Mouse (Mus musculus) intestine, embryonic 14.5 days (tissue): ENCODE results near the gene Ankrd42. TPM values are rescaled to one million over a fixed set of nuclear protein-coding genes. Genes with fewer than 3 reads are reported as not detected.

Source experiments
- ATAC-seq: fragments of 200-750 bp; cut with Nextera tagmentation; replicated peaks from 2 replicates; pipeline ENCODE4 v1.8.0; 2017; ENCODE audit warnings: low read depth, moderate number of reproducible peaks, moderate TSS enrichment, moderate library complexity; ENCODE audit not compliant: low FRiP score, low TSS enrichment
- DNase-seq: peaks from one replicate; pipeline ENCODE4 v3.0.0-alpha.2; 2018; ENCODE audit warnings: low spot score
- H3K27ac ChIP-seq: fragments of 300-500 bp; sonication (generic); 2 replicates; pipeline ENCODE4 v1.5.1; 2014; ENCODE audit warnings: low read depth, mild to moderate bottlenecking, control low read depth
- H3K27me3 ChIP-seq: fragments of 300-500 bp; sonication (generic); replicated peaks from 2 replicates; pipeline ENCODE4 v1.6.1; 2014; ENCODE audit warnings: low read length, control low read depth; ENCODE audit not compliant: control insufficient read depth, insufficient read depth
- H3K36me3 ChIP-seq: fragments of 300-500 bp; sonication (generic); 2 replicates; pipeline ENCODE4 v1.6.1; 2014; ENCODE audit warnings: low read length, control low read depth; ENCODE audit not compliant: control insufficient read depth, insufficient read depth
- H3K4me1 ChIP-seq: fragments of 300-500 bp; sonication (generic); replicated peaks from 2 replicates; pipeline ENCODE4 v1.6.1; 2014; ENCODE audit warnings: low read length, control low read depth, mixed read lengths; ENCODE audit not compliant: control insufficient read depth, insufficient read depth
- H3K4me2 ChIP-seq: fragments of 300-500 bp; sonication (generic); 2 replicates; pipeline ENCODE4 v1.6.1; 2014; ENCODE audit warnings: low read length
- H3K4me3 ChIP-seq: fragments of 300-500 bp; sonication (generic); 2 replicates; pipeline ENCODE4 v1.5.1; 2014; ENCODE audit warnings: low read depth, low read length, control low read depth, mixed read lengths
- H3K9ac ChIP-seq: fragments of 300-500 bp; sonication (generic); 2 replicates; pipeline ENCODE4 v1.6.1; 2014; ENCODE audit warnings: mild to moderate bottlenecking, low read length
- H3K9me3 ChIP-seq: fragments of 300-500 bp; sonication (generic); 2 replicates; pipeline ENCODE4 v1.6.1; 2016; ENCODE audit warnings: low read length, control low read depth; ENCODE audit not compliant: control insufficient read depth
- WGBS: fragments of 180-500 bp; shearing (Covaris S2); extraction: QIAGEN DNeasy Blood & Tissue Kit; methylation state at CpG from one replicate; pipeline ENCODE4 v1.1.7; 2014; 5-methylcytosine and 5-hydroxymethylcytosine counted together
- polyA plus RNA-seq: library from polyadenylated mRNA; unstranded; fragments of >200 nt; fragmentation: Nextera tagmentation; extraction: Ambion mirVana; gene quantifications from 2 replicates; pipeline ENCODE4 v1.2.1, GENCODE M21; 2014

Ankrd42 gene
- polyA plus RNA-seq: 4.0 and 5.1 TPM in 2 replicates

DNA sequence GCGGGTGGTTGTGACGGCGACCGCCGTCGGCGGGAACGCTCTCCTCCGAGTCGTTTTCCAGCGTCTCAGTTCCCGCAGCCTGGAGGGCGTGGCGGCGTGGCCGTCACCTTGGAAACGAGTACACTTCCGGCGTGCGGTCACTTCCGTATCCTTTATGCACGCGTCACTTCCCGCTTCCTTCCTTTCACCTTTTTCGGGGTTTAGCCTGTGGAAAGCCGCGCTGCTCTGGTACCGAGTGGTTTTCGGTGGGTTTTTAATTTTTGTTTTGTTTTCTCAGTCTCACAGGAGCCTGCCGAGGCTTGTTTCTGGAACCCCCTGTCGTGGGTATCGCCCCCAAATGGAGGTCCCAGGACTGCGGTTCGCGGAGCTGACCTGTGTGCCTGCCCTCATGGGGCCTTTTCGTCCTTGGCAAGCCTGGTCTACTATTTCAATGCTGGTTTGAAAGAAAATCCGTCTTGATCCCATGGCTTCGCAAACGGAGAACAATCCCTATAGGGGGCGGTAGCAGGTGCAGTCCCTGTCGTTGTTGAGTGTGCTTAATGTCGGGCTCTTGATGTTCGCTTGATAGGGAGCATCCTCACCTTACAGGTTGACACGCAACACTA is at the start of gene Ankrd42:
Gene Ankrd42, minus strand, starts transcription at position 122 of the 605 bp plus-strand sequence.
- Histone ChIP-seq H3K27me3 (no peaks in the 10 kb centered on the region), H3K4me2 (peak within 1 kb of the TSS; percentile 99), H3K36me3 (peaks cover 20% of the 10 kb centered on the region), H3K9ac (peak within 1 kb of the TSS; percentile 83), H3K4me3 (peak within 1 kb of the TSS; percentile 87), H3K9me3 (no peaks in the 10 kb centered on the region), H3K4me1 (peaks cover 11% of the 10 kb centered on the region; the same call in 1 of the 2 replicates), H3K27ac (peak within 1 kb of the TSS; percentile 78)
- under 1% methylated on average over 44 of the region's 44 CpGs for WGBS
- DNase-seq (peak; percentile 98), ATAC-seq (peak; percentile 95)

DNA sequence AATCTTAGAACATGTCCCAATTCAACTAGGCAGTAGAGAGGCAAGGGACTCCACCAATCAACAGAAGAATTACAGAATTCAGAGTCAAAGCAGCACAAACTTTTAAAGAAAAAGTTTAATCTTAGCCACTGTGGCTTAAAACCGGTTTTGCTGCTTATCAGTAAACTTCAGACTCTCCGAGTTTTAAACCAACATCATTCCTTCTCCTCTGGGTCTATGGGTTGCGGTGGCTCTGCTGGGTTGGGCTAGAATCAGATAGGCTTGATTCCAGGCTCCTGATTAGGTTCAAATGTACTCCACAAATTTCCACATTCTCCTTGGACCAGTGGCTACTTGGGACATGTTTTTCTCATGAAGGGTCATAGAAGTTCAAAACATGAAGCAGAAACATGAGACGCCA is 40.4 kb upstream of the Ankrd42 start:
- 63% methylated on average over 4 of the region's 4 CpGs for WGBS
- no peak for ATAC-seq

DNA sequence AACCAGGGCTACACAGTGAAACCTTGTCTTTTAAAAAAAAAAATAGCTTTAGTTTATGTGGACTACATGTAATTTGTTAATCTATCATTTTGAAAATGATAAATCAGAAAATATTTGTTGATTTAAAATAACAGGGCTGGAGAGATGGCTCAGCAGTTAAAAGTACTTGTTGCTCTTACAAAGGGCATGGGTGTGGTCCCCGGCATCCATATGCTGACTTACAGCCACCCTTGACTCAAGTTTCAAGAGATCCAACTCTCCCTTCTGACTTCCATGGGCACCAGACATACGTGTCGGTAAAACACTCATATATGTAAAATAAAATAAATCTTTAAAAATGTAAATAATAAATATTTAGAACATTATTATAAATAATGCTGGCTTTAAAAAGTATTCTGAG is 38.2 kb upstream of the Ankrd42 start:
- no peak overlapping the region for H3K4me2 ChIP-seq
- ATAC-seq (no peak), DNase-seq (no peak)
- no peak overlapping the region for H3K27ac ChIP-seq
- no peak overlapping the region for H3K4me3 ChIP-seq
- no peaks in the 10 kb centered on the region for H3K36me3 ChIP-seq
- WGBS: 80% methylated on average over 3 of the region's 3 CpGs
- no peaks in the 10 kb centered on the region for H3K4me1 ChIP-seq
- H3K9me3 ChIP-seq: no peaks in the 10 kb centered on the region
- H3K9ac ChIP-seq: no peak overlapping the region
- no peaks in the 10 kb centered on the region for H3K27me3 ChIP-seq

More for the DNA sequence above, 40.4 kb upstream of the Ankrd42 start:
- H3K4me3 ChIP-seq: no peak overlapping the region
- no peak for DNase-seq
- H3K27ac ChIP-seq: no peak overlapping the region
- no peak overlapping the region for H3K4me2 ChIP-seq
- no peaks in the 10 kb centered on the region for H3K4me1 ChIP-seq
- no peaks in the 10 kb centered on the region for H3K9me3 ChIP-seq
- no peaks in the 10 kb centered on the region for H3K27me3 ChIP-seq
- no peak overlapping the region for H3K9ac ChIP-seq
- no peaks in the 10 kb centered on the region for H3K36me3 ChIP-seq

DNA sequence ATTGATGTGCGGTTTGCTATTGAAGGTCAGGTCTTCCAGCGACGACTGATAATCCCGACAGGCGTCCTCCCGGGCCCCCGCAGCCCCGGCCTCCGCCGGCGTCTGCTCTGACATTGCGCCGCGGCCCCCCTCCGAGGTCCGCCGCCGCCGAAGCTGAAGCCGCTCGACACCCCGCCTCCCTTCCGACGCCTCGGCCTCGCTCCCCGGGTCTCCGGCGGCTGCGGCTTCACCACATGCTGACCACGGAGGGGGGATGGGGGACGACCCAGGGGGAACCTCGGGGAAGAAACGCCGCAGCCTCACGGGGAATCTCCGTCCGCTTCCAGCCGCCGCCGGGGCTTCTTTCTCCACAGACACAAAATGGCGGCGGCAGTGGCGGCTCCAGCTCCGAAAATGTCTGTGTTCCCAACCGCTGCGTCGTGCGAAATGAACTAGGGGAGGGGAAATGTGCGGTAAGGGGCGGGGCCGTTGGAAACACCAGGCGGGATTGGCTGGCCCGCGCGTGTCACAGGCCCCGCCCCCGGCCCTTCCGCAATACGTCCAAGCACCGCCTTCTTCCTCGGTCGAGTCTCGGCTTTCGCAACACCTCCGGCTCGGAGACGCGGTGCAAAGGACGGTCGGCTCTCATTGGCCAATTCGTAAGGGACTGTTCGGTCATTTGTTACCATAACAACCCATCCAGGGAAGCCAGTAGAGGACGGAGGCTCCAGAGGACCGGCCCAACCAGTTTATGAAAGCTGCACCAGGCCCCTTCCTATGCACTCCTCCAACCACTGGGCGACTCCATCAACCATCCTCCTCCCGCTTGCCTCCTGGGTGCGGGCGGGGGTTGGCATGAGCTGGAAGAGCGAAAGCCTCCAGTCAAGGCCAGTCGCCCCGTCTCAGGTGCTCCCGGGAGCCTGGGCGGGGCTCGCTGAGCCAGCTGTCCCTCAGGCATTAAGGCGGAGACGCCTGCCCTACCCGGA is 32.8 kb upstream of the Ankrd42 start, which contains the start of gene Pcf11:
Gene Pcf11, minus strand, starts transcription at position 428 of the 965 bp plus-strand sequence.
- ATAC-seq (peak; percentile 99), DNase-seq (peak; percentile 95)
- peak within 1 kb of the TSS; percentile 90 for H3K4me2 ChIP-seq
- H3K4me1 ChIP-seq: peaks cover 16% of the 10 kb centered on the region
- H3K27ac ChIP-seq: peak within 1 kb of the TSS; percentile 97
- no peaks in the 10 kb centered on the region for H3K27me3 ChIP-seq
- under 1% methylated on average over 76 of the region's 88 CpGs for WGBS
- H3K4me3 ChIP-seq: peak within 1 kb of the TSS; percentile 100
- H3K9me3 ChIP-seq: no peaks in the 10 kb centered on the region
- peak within 1 kb of the TSS; percentile 98 for H3K9ac ChIP-seq
- peaks cover 13% of the 10 kb centered on the region for H3K36me3 ChIP-seq

DNA sequence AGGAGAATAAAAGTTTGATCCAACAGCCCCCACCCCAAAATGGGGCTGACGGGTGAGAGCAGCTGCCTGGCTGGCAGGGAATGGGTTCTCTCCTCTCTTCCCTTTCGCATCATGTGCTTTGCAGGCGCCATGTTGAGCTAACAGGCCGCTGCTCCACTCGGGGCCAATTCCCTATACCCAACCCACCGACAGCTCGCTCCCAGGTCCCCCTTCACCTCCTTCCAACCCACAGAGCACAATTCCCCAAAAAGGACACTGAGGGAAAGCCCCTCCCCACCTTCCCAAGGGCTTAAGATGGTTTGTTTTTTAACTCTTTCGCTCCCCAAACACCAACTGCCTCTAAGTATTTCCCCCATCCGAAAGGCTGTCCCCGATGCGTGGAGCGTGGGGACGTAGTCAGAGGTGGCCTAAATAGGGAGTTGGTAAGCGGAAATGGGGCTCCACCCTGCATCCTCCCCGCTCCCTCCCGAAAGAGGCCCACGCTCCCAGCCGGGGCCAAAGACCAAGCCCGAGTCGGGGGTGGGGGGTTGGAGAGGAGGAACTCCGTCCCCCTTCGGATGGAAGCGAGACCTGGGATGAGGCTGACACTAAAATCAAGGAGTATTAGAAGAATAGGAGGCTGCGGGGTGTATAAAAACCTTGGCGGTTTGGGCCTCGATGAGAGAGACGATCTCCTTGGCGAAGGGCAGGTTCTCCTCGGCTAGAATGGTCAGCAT is 32.0 kb upstream of the Ankrd42 start:
- ATAC-seq: peak; percentile 25; the same call in 1 of the 2 replicates

DNA sequence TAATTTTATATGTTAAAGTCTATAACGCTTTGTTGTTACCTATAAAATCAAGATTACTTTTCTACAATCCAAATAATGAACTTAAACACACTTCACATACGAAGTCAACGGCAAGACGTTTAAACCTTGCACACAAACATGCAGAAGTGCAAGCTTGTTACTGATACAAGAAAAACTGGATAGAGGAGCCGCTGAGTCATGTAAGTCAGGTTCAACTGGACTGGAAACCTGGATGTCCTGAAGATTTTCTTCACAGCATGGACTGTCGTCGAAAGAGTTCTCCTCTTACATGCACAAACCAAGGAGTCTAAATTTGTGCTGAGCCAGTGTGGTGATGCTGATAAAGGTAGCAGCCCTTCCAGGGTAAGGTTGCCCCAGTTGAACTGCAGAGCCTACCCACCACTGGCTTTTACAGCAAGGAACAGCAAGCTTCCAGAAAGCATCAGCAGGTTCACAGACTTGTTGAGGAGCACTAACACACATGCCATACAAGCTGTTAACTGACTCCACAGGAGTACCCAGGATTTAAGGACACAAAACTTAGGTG is 29.4 kb upstream of the Ankrd42 start:
- Histone ChIP-seq H3K9ac (no peak overlapping the region), H3K4me1 (peaks cover 16% of the 10 kb centered on the region), H3K4me3 (no peak overlapping the region), H3K4me2 (peak overlapping the region; percentile 90), H3K27me3 (no peaks in the 10 kb centered on the region), H3K27ac (no peak overlapping the region), H3K36me3 (peaks cover 30% of the 10 kb centered on the region), H3K9me3 (no peaks in the 10 kb centered on the region)
- no peak for DNase-seq
- 83% methylated on average over 7 of the region's 7 CpGs for WGBS
- no peak for ATAC-seq

More for the DNA sequence above, 32.0 kb upstream of the Ankrd42 start:
- under 1% methylated on average over 29 of the region's 29 CpGs for WGBS
- DNase-seq: peak; percentile 87
- Histone ChIP-seq H3K9me3 (no peaks in the 10 kb centered on the region), H3K4me3 (peak overlapping the region; percentile 100), H3K27ac (peak overlapping the region; percentile 97), H3K4me1 (peaks cover 16% of the 10 kb centered on the region), H3K36me3 (peaks cover 13% of the 10 kb centered on the region), H3K4me2 (peak overlapping the region; percentile 90), H3K27me3 (no peaks in the 10 kb centered on the region), H3K9ac (peak overlapping the region; percentile 98)

DNA sequence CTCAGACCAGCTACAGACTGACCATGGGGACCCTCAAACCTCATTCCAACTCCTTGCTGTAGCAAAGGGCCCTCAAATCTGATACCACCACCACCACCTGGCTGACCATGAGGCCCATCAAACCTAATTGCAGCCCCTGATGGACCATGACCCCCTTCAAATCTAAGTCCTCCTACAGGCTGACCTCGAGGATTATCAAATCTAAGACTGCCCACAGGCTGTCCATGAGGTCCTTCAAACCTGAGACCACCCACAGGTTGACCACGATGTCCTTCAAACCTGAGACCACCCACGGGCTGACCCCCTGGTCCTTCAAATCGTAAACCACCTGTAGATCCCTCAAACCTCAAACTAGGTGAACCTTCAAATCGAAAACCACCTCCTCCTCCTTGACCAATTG is 21.1 kb upstream of the Ankrd42 start:
- Histone ChIP-seq H3K9ac (no peak overlapping the region), H3K4me1 (no peaks in the 10 kb centered on the region), H3K27ac (no peak overlapping the region), H3K36me3 (peaks cover 86% of the 10 kb centered on the region), H3K4me3 (no peak overlapping the region), H3K27me3 (no peaks in the 10 kb centered on the region), H3K9me3 (no peaks in the 10 kb centered on the region), H3K4me2 (no peak overlapping the region)
- DNase-seq (no peak), ATAC-seq (no peak)
- 96% methylated on average over 5 of the region's 5 CpGs for WGBS

DNA sequence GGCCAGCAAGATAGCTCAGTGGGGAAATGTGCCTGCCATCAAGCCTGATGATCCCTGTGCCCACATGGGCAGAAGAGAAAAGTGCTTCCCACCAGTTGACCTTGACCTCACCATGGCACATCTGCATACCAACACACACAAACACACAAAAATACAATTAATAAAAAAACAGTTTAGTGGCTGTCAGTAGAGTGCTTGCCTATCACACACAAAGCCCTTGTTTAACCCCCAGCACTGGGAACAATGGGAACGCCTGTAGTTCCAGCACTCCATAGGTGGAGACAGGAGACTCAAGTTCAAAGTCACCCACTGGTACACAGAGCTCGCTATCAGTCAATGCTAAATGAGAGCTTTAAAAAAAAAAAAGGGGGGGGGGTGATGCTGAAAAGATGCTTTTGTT is 19.4 kb upstream of the Ankrd42 start:
- peaks cover 86% of the 10 kb centered on the region for H3K36me3 ChIP-seq
- DNase-seq (no peak), ATAC-seq (no peak)
- no peak overlapping the region for H3K27ac ChIP-seq
- H3K4me2 ChIP-seq: no peak overlapping the region
- no peaks in the 10 kb centered on the region for H3K4me1 ChIP-seq
- 79% methylated on average over 2 of the region's 2 CpGs for WGBS
- H3K27me3 ChIP-seq: no peaks in the 10 kb centered on the region
- no peak overlapping the region for H3K9ac ChIP-seq
- no peak overlapping the region for H3K4me3 ChIP-seq
- H3K9me3 ChIP-seq: no peaks in the 10 kb centered on the region
